Mouse (Mus musculus) olfactory bulb, adult 2 months (tissue): ENCODE measurements at regions not wholly inside any gene's neighbourhood (a gene's known extent, or its start where the extent isn't known, plus 50 kb on each side); places are given as distances from the start of the nearest gene placed in this dataset.

Source experiments
- CTCF ChIP-seq: fragments of 200-500 bp; IDR thresholded peaks from 2 replicates; pipeline ENCODE4 v1.5.1; 2012; ENCODE audit warnings: low read depth, mild to moderate bottlenecking, low read length, moderate library complexity; ENCODE audit not compliant: insufficient read depth
- POLR2A ChIP-seq: fragments of 200-500 bp; IDR thresholded peaks from 2 replicates; pipeline ENCODE4 v1.6.1; 2012; ENCODE audit warnings: mild to moderate bottlenecking, low read depth, low read length, moderate library complexity; ENCODE audit not compliant: insufficient read depth

DNA sequence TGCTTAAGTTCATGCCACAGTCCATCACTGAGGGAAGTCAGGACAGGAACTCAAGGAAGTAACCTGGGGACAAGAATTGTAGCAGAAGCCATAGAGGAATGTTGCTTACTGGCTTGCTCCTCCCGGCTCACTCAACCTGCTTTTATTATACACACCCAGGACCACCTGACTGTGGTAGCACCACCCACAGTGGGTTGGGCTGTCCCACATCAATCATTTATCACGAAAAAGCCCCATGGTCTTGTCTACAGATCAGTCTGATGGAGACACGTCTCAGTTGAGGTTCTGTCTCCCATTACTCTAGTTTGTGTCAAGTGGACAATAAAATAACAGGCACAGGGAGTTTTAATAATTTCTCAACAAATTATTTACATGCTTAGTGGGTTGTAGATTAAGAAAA is 239.3 kb upstream of the Tll1 start:
- TF ChIP-seq CTCF, result no peak
- TF ChIP-seq POLR2A, result no peak
